Mouse (Mus musculus) spleen, postnatal 10 days (tissue): Measurements from ENCODE around the gene Fbxl2.

Source experiments
- DNase-seq, 2 experiments: peaks; one replicate each; pipeline ENCODE4 v3.0.0; 2021 to 2022; ENCODE audit warnings: low spot score in 2 of 2

Fbxl2 gene

DNA sequence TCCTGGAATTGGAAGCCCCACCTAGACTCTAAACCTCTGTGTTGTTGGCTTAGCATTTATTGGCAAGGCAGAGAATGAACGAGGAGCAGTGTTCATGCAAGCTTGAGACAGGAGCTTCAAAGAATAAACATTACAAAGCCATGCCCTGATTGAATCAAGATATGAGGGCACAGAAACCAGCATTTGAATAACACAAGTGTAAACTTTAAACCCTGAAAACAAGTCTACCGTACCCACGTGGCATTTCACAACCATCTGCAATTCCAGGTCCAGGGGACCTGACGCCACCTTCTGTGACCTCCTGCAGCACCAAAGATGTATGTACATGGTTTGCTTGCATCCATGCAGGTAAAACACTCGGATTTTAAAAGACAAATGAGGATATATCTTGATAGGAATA is 123.3 kb downstream of the Fbxl2 start:
- DNase-seq = no peak

DNA sequence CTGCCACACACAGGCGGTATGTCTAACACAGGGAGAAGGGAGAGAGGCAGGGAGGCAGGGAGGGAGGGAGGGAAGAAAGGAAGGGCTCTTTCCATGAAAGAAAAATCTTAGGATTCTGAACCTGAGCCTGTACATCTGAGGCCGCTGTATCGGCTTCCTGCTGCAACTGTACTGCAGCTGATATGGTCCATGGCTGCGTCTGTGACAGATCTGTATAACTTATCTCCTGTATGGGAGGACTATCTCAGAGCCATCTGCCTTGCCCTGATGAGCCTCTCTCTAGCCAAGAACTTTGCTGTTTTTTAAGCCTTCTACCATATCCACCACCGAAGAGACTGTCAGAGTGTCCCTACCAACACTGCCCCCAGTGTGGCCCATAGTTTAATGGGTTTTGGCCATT is 130.2 kb downstream of the Fbxl2 start:
- DNase-seq = no peak
